Mouse (Mus musculus): ENCODE results near the gene Erg28.

The Erg28 gene

GRCm38 (mm10) chr12:85813599-85813998 is 10.8 kb downstream of the Erg28 start:
- no peak for DNase-seq (ENCODE audit: low spot score in 2 of 2)

GRCm38 (mm10) chr12:85811676-85812075 is 12.7 kb downstream of the Erg28 start:
- DNase-seq (ENCODE audit: low spot score in 2 of 2), result no peak

GRCm38 (mm10) chr12:85810959-85811358 is 13.4 kb downstream of the Erg28 start:
- no peak for DNase-seq (ENCODE audit: low spot score in 2 of 2)

GRCm38 (mm10) chr12:85809726-85810125 is 14.6 kb downstream of the Erg28 start:
- no peak for DNase-seq (ENCODE audit: low spot score in 2 of 2)

GRCm38 (mm10) chr12:85800031-85800430 is 24.3 kb downstream of the Erg28 start:
- no peak for DNase-seq (ENCODE audit: low spot score in 2 of 2)

- DNase-seq (ENCODE audit: low spot score in 2 of 2), result no peak
Observed at GRCm38 (mm10) chr12:85795551-85795950, 28.8 kb downstream of the Erg28 start.

GRCm38 (mm10) chr12:85794094-85794493 is 30.3 kb downstream of the Erg28 start:
- no peak for DNase-seq (ENCODE audit: low spot score in 2 of 2)

- DNase-seq (ENCODE audit: low spot score in 2 of 2), result no peak
Observed at GRCm38 (mm10) chr12:85792821-85793346, 31.5 kb downstream of the Erg28 start.

- no peak for DNase-seq (ENCODE audit: low spot score in 2 of 2)
Observed at GRCm38 (mm10) chr12:85792158-85792557, 32.2 kb downstream of the Erg28 start.

GRCm38 (mm10) chr12:85784916-85785815 is 39.2 kb downstream of the Erg28 start:
- DNase-seq (ENCODE audit: low spot score in 2 of 2), result no peak

- DNase-seq (ENCODE audit: low spot score in 2 of 2), result no peak
Observed at GRCm38 (mm10) chr12:85781606-85782005, 42.7 kb downstream of the Erg28 start.

GRCm38 (mm10) chr12:85779707-85780106 is 44.6 kb downstream of the Erg28 start:
- DNase-seq (ENCODE audit: low spot score in 2 of 2), result no peak

- DNase-seq (ENCODE audit: low spot score in 2 of 2), result no peak
Observed at GRCm38 (mm10) chr12:85778962-85779361, 45.4 kb downstream of the Erg28 start.

GRCm38 (mm10) chr12:85771356-85771755 is 53.0 kb downstream of the Erg28 start:
- DNase-seq (ENCODE audit: low spot score in 2 of 2), result no peak

GRCm38 (mm10) chr12:85767750-85768149 is 56.6 kb downstream of the Erg28 start:
- DNase-seq (ENCODE audit: low spot score in 2 of 2), result no peak

GRCm38 (mm10) chr12:85766287-85766686 is 58.1 kb downstream of the Erg28 start:
- DNase-seq (ENCODE audit: low spot score in 2 of 2), result no peak
